Mouse (Mus musculus): ENCODE results near the gene Gcsh.
A peak's percentile ranks its signal among the peaks of the same experiment; 100 is the strongest.

The Gcsh gene

DNA sequence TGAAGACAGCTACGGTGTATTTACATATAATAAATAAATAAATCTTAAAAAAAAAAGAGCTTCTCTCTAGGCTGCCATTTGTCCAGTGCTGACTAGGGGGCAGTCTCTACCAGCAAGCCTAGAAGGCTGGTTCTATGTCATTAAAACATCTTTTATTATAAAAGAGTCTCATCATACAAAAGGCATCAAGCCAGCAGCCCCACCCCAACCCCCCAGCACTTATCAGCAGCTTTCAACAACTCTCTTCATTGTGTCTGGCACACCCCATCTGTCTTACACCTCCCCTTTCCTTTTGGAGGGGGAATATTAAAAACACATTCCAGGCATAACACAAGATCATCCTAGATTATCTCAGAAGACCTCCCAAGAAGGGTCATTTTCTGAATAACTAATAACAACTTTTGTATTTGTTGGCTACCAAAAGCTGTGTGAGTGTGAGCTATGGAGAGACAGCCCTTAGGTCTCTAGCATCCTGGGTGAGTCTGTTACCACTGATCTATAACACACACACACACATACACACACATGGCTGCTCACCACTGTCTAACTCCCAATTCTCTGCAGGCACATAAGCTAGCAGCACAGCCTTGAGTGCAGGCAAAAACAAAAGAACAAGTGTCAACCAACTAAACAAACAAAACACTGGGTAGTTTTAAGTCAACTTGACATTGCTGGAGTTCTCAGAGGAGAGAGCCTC is 29.1 kb upstream of the Gcsh start:
- Histone ChIP-seq H3K27me3 (ENCODE audit: insufficient read depth, low read length) (peaks cover 35% of the 10 kb centered on the region), H3K9me3 (ENCODE audit: low read length) (peaks cover 5% of the 10 kb centered on the region; the same call in 1 of the 2 replicates), H3K4me3 (replicated peaks; ENCODE audit: low read length) (no peak overlapping the region), H3K4me1 (replicated peaks; ENCODE audit: low read depth, low read length) (peaks cover 29% of the 10 kb centered on the region), H3K36me3 (ENCODE audit: insufficient read depth, low read length) (no peaks in the 10 kb centered on the region)
- TF ChIP-seq NANOG (IDR thresholded peaks at IDR 0.05; ENCODE audit: borderline replicate concordance, low read length) (no peak), POU5F1 (IDR thresholded peaks at IDR 0.05; ENCODE audit: borderline replicate concordance, low read length) (no peak), CTCF (conservative IDR thresholded peaks at IDR 0.05; ENCODE audit: low read length) (no peak; the same call in 1 of the 2 replicates)

DNA sequence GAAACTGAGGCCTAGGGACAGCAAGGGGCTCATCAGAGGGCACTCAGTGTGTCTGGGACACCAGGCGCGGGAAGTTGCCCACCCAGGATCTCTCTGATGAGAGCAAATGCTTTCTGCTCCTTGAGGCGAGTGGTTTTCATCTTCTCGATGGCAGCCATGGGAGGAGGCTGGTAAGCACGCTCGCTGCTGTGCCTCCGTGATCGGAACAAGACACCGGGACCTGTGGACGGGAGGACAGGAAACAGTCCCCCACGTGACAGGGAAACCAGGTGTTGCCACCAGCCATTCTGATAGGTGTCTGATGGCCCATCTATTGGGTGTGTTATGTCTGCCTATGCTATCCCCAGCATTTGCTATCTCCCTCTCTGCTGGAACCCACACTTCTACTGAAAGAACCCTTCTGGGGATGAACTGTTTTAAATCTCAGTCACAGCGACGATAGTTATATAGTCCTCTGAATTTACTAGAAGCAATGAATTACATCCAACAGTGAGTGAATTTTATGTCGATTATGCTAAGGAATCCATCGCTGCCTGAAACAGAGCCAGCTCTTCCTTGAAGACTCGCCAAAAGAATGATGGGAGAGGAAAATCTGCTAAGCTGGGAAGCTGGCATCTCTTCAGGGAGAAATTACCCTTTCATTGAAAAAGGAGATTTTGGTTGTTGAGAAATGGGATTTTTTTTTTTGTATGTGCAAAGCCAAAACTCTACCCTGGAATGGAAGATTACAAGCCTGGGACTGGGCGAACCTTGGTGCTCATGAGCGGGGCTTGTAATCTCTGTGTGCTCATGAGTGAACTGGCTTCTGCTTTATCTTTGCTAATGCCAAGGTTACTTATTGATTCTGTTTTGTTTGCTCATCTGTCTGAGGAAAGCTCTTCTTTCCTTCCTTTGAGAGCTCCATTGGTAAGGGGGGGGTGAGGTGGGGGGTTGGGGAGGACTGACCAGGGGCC is 26.3 kb upstream of the Gcsh start:
- TF ChIP-seq NANOG (IDR thresholded peaks at IDR 0.05; ENCODE audit: borderline replicate concordance, low read length) = 0 out of 2 replicates have a peak, but pooled peaks have one; percentile 27
- no peak for TF ChIP-seq CTCF (conservative IDR thresholded peaks at IDR 0.05; ENCODE audit: low read length)
- H3K36me3 ChIP-seq (ENCODE audit: insufficient read depth, low read length) = no peaks in the 10 kb centered on the region
- H3K27me3 ChIP-seq (ENCODE audit: insufficient read depth, low read length) = peaks cover 57% of the 10 kb centered on the region
- H3K9me3 ChIP-seq (ENCODE audit: low read length) = no peaks in the 10 kb centered on the region
- H3K4me1 ChIP-seq (replicated peaks; ENCODE audit: low read depth, low read length) = peaks cover 56% of the 10 kb centered on the region
- H3K4me3 ChIP-seq (replicated peaks; ENCODE audit: low read length) = no peak overlapping the region; the same call in 1 of the 2 replicates

DNA sequence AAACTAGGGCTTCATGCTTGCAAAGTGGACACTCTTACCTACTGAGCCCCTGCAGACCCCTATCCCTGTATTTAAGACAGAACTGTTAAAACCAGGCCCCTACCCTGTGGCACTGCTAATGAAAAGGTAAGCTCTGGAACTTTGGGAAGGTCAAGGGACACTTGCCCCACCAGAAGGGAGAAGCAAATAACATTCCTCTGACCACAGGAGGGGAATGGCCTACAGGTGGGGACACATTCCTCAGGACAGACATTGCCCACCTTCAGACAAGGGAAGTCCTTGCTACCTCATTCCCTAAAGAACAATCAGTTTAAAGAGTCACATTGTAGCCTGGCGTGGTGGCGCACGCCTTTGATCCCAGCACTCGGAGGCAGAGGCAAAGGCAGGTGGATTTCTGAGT is 24.6 kb upstream of the Gcsh start:
- H3K27me3 ChIP-seq (ENCODE audit: insufficient read depth, low read length) = peaks cover 64% of the 10 kb centered on the region
- no peak for TF ChIP-seq NANOG (IDR thresholded peaks at IDR 0.05; ENCODE audit: borderline replicate concordance, low read length)
- no peak for TF ChIP-seq CTCF (conservative IDR thresholded peaks at IDR 0.05; ENCODE audit: low read length)
- no peak for TF ChIP-seq POU5F1 (IDR thresholded peaks at IDR 0.05; ENCODE audit: borderline replicate concordance, low read length)
- H3K4me1 ChIP-seq (replicated peaks; ENCODE audit: low read depth, low read length) = peaks cover 60% of the 10 kb centered on the region
- H3K36me3 ChIP-seq (ENCODE audit: insufficient read depth, low read length) = no peaks in the 10 kb centered on the region
- H3K4me3 ChIP-seq (replicated peaks; ENCODE audit: low read length) = 0 out of 2 replicates have a peak overlapping the region, but pooled peaks have one; percentile 4
- H3K9me3 ChIP-seq (ENCODE audit: low read length) = no peaks in the 10 kb centered on the region

DNA sequence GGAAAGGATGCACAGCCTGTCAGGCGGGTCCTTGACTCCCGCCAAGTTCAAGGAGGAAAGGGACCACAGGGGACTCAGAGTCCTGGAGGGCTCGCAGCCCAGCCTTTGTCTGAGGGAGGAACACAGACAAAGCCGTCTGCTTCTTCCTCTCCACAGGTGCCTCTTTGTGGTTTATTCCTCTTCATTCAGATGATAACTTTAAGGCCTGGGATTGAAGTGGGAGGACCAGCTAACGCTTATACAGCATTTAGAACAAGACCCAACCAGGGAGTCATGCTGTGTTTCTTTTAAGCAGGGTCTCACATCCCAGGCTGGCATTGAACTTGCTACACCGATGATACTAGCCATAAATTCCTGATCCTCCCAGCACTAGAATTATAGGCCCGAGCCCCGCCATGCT is 23.7 kb upstream of the Gcsh start:
- Histone ChIP-seq H3K27me3 (ENCODE audit: insufficient read depth, low read length) (peaks cover 64% of the 10 kb centered on the region), H3K9me3 (ENCODE audit: low read length) (peaks cover 1% of the 10 kb centered on the region; the same call in 1 of the 2 replicates), H3K4me3 (replicated peaks; ENCODE audit: low read length) (0 out of 2 replicates have a peak overlapping the region, but pooled peaks have one; percentile 5), H3K36me3 (ENCODE audit: insufficient read depth, low read length) (no peaks in the 10 kb centered on the region), H3K4me1 (replicated peaks; ENCODE audit: low read depth, low read length) (peaks cover 60% of the 10 kb centered on the region)
- TF ChIP-seq NANOG (IDR thresholded peaks at IDR 0.05; ENCODE audit: borderline replicate concordance, low read length) (peak; percentile 89), POU5F1 (IDR thresholded peaks at IDR 0.05; ENCODE audit: borderline replicate concordance, low read length) (no peak), CTCF (conservative IDR thresholded peaks at IDR 0.05; ENCODE audit: low read length) (no peak)

DNA sequence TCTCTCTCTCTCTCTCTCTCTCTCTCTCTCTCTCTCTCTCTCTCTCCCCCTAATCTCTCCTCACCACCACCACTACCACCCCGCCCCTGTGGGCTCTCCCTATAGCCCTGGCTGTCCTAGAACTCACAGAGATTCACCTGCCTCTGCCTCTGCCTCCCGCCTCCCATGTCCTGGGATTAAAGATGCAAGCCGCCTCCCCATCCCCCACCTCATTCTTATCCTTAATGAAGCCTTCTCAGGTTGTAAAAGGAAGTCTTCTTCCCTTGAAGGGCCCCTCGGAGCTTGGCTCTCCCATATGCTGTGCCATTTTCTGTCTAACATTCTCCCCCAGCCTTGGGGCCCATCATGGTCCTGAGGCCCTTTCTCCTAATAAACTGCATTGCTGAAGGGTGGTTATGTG is 22.3 kb upstream of the Gcsh start:
- no peak for TF ChIP-seq POU5F1 (IDR thresholded peaks at IDR 0.05; ENCODE audit: borderline replicate concordance, low read length)
- no peak for TF ChIP-seq CTCF (conservative IDR thresholded peaks at IDR 0.05; ENCODE audit: low read length)
- TF ChIP-seq NANOG (IDR thresholded peaks at IDR 0.05; ENCODE audit: borderline replicate concordance, low read length) = no peak
- H3K4me3 ChIP-seq (replicated peaks; ENCODE audit: low read length) = peak overlapping the region; percentile 8; the same call in 1 of the 2 replicates
- H3K36me3 ChIP-seq (ENCODE audit: insufficient read depth, low read length) = no peaks in the 10 kb centered on the region
- H3K9me3 ChIP-seq (ENCODE audit: low read length) = peaks cover 15% of the 10 kb centered on the region
- peaks cover 60% of the 10 kb centered on the region for H3K4me1 ChIP-seq (replicated peaks; ENCODE audit: low read depth, low read length)
- peaks cover 57% of the 10 kb centered on the region for H3K27me3 ChIP-seq (ENCODE audit: insufficient read depth, low read length)

DNA sequence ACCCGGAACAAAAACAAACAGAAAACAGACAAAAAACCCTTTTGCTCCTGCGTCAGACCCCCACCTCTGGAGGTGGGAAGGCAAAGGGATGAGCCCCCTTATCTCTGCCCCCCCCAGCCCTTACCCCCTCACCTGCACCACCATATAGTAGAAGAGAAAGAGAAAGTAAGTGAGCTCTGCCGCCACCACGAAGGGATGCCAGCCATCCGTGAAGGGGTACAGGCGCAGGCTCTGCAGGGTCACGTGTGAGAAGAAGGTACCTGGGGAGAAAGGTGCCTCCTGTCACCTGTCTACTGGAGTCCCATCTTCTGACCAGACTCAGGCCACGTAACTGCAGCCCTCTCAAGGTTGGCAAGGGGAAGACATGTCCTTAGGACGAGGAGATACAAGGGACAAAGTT is 18.0 kb upstream of the Gcsh start:
- no peak overlapping the region for H3K4me3 ChIP-seq (replicated peaks; ENCODE audit: low read length)
- no peak for TF ChIP-seq POU5F1 (IDR thresholded peaks at IDR 0.05; ENCODE audit: borderline replicate concordance, low read length)
- TF ChIP-seq NANOG (IDR thresholded peaks at IDR 0.05; ENCODE audit: borderline replicate concordance, low read length) = no peak
- TF ChIP-seq CTCF (conservative IDR thresholded peaks at IDR 0.05; ENCODE audit: low read length) = no peak
- peaks cover 47% of the 10 kb centered on the region for H3K9me3 ChIP-seq (ENCODE audit: low read length)
- H3K4me1 ChIP-seq (replicated peaks; ENCODE audit: low read depth, low read length) = peaks cover 21% of the 10 kb centered on the region
- peaks cover 7% of the 10 kb centered on the region; the same call in 1 of the 2 replicates for H3K36me3 ChIP-seq (ENCODE audit: insufficient read depth, low read length)
- peaks cover 29% of the 10 kb centered on the region for H3K27me3 ChIP-seq (ENCODE audit: insufficient read depth, low read length)

DNA sequence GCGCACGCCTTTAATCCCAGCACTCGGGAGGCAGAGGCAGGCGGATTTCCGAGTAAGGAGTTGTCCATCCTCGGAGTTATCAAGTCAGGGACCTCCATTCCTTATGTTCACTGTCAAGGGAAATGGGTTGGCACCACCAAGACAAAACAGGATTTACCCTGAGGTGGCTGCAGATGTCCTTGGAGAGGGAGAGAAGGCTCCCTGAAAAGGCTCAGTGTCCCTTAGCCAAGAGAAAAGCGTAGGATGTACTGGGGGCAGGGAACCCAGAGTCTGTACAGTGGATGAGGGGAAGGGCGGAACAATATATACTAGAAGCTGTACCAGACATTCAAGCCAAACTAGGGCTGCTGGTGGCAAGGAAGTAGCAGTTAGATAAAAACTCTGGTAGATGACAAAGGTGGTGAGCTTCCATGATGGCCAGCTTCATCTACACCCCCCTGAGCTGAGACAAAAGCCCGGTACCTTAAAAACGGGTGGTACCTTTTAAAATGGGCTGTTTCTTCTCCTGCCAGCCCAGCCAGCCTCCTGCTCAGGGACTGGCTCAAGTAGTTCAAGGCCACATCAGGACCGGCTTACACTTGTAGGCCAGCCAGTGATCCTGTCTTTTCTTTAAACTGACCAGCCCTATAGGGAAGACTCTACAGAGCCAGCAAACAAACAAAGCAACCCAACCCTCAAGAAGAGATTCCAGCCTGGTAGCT is 829 bp upstream of the Gcsh start:
- Histone ChIP-seq H3K27me3 (ENCODE audit: insufficient read depth, low read length) (0 out of 2 replicates have a peak, but pooled peaks cover 5% of the 10 kb centered on the region), H3K36me3 (ENCODE audit: insufficient read depth, low read length) (peaks cover 31% of the 10 kb centered on the region), H3K9me3 (ENCODE audit: low read length) (peaks cover 9% of the 10 kb centered on the region), H3K4me3 (replicated peaks; ENCODE audit: low read length) (peak overlapping the region; percentile 96), H3K4me1 (replicated peaks; ENCODE audit: low read depth, low read length) (peaks cover 39% of the 10 kb centered on the region)
- TF ChIP-seq CTCF (conservative IDR thresholded peaks at IDR 0.05; ENCODE audit: low read length) = no peak
- TF ChIP-seq POU5F1 (IDR thresholded peaks at IDR 0.05; ENCODE audit: borderline replicate concordance, low read length) = no peak
- no peak for TF ChIP-seq NANOG (IDR thresholded peaks at IDR 0.05; ENCODE audit: borderline replicate concordance, low read length)

All from E14TG2a.4 (cell line).